Mouse (Mus musculus) embryonic facial prominence, embryonic 13.5 days (tissue): ENCODE measurements around the gene Aoc2. TPM values are rescaled to one million over a fixed set of nuclear protein-coding genes. Genes with fewer than 3 reads are reported as not detected.
A peak's percentile ranks its signal among the peaks of the same experiment; 100 is the strongest.

Source experiments
- ATAC-seq: fragments of 200-750 bp; cut with Nextera tagmentation; 2 replicates; pipeline ENCODE4 v1.8.0; 2017; ENCODE audit warnings: low read depth; ENCODE audit not compliant: insufficient number of reproducible peaks, insufficient read depth, low FRiP score, low TSS enrichment
- H3K27ac ChIP-seq: fragments of 300-500 bp; sonication (generic); 2 replicates; pipeline ENCODE4 v1.5.1; 2015; ENCODE audit warnings: moderate library complexity, mild to moderate bottlenecking, inconsistent platforms
- H3K27me3 ChIP-seq: fragments of 300-500 bp; sonication (generic); 2 replicates; pipeline ENCODE4 v1.6.1; 2015; ENCODE audit warnings: mild to moderate bottlenecking, inconsistent platforms
- H3K36me3 ChIP-seq: fragments of 300-500 bp; sonication (generic); 2 replicates; pipeline ENCODE4 v1.6.1; 2015; ENCODE audit warnings: mild to moderate bottlenecking, inconsistent platforms
- H3K4me1 ChIP-seq: fragments of 300-500 bp; sonication (generic); 2 replicates; pipeline ENCODE4 v1.6.1; 2015; ENCODE audit warnings: inconsistent platforms
- H3K4me2 ChIP-seq: fragments of 300-500 bp; sonication (generic); 2 replicates; pipeline ENCODE4 v1.6.1; 2015; ENCODE audit warnings: moderate library complexity, mild to moderate bottlenecking, inconsistent platforms
- H3K4me3 ChIP-seq: fragments of 300-500 bp; sonication (generic); 2 replicates; pipeline ENCODE4 v1.5.1; 2015; ENCODE audit warnings: mild to moderate bottlenecking, inconsistent platforms
- H3K9ac ChIP-seq: fragments of 300-500 bp; sonication (generic); 2 replicates; pipeline ENCODE4 v1.6.1; 2015; ENCODE audit warnings: mild to moderate bottlenecking, inconsistent platforms
- H3K9me3 ChIP-seq: fragments of 300-500 bp; sonication (generic); 2 replicates; pipeline ENCODE4 v1.6.1; 2016; ENCODE audit warnings: inconsistent platforms
- WGBS: fragments of 180-500 bp; shearing (Covaris S2); methylation state at CpG from one replicate; pipeline ENCODE4 v1.1.7; 2015; ENCODE audit warnings: mixed read lengths; 5-methylcytosine and 5-hydroxymethylcytosine counted together
- polyA plus RNA-seq: library from polyadenylated mRNA; unstranded; fragments of >200 nt; fragmentation: Nextera tagmentation; extraction: Ambion mirVana; gene quantifications from 2 replicates; pipeline ENCODE4 v1.2.1, GENCODE M21; 2015

Gene Aoc2
- polyA plus RNA-seq, 1 experiment from 2014 or later: 1.7 TPM

GRCm38 (mm10) chr11:101338123-101338760, 13.4 kb downstream of the Aoc2 start:
- Histone ChIP-seq H3K27me3 (no peaks in the 10 kb centered on the region), H3K4me2 (peak overlapping the region; percentile 59), H3K27ac (peak overlapping the region; percentile 71), H3K9ac (0 out of 2 replicates have a peak overlapping the region, but pooled peaks have one; percentile 40), H3K9me3 (no peaks in the 10 kb centered on the region), H3K36me3 (no peaks in the 10 kb centered on the region), H3K4me1 (peaks cover 29% of the 10 kb centered on the region), H3K4me3 (peak overlapping the region; percentile 30)
- peak; percentile 64; the same call in 1 of the 2 replicates for ATAC-seq
- under 1% methylated on average over 9 of the region's 9 CpGs for WGBS

GRCm38 (mm10) chr11:101347083-101347775, 22.4 kb downstream of the Aoc2 start:
- Histone ChIP-seq H3K36me3 (no peaks in the 10 kb centered on the region), H3K27me3 (no peaks in the 10 kb centered on the region), H3K4me1 (0 out of 2 replicates have a peak, but pooled peaks cover 4% of the 10 kb centered on the region), H3K9ac (no peak overlapping the region), H3K4me3 (no peak overlapping the region), H3K27ac (no peak overlapping the region), H3K4me2 (no peak overlapping the region), H3K9me3 (0 out of 2 replicates have a peak, but pooled peaks cover 2% of the 10 kb centered on the region)
- 69% methylated on average over 10 of the region's 10 CpGs for whole genome bisulfite sequencing
- ATAC-seq: no peak

GRCm38 (mm10) chr11:101348774-101349173, 23.9 kb downstream of the Aoc2 start:
- WGBS: 55% methylated on average over 7 of the region's 7 CpGs
- no peak overlapping the region for H3K4me2 ChIP-seq
- no peaks in the 10 kb centered on the region for H3K27me3 ChIP-seq
- 0 out of 2 replicates have a peak, but pooled peaks cover 4% of the 10 kb centered on the region for H3K4me1 ChIP-seq
- no peak for ATAC-seq
- H3K27ac ChIP-seq: no peak overlapping the region
- H3K9ac ChIP-seq: no peak overlapping the region
- 0 out of 2 replicates have a peak, but pooled peaks cover 2% of the 10 kb centered on the region for H3K9me3 ChIP-seq
- no peaks in the 10 kb centered on the region for H3K36me3 ChIP-seq
- no peak overlapping the region for H3K4me3 ChIP-seq

- 60% methylated on average over 3 of the region's 3 CpGs for WGBS
- 0 out of 2 replicates have a peak, but pooled peaks cover 4% of the 10 kb centered on the region for H3K4me1 ChIP-seq
- no peaks in the 10 kb centered on the region for H3K27me3 ChIP-seq
- H3K9ac ChIP-seq: no peak overlapping the region
- 0 out of 2 replicates have a peak, but pooled peaks cover 2% of the 10 kb centered on the region for H3K9me3 ChIP-seq
- no peak for ATAC-seq
- no peak overlapping the region for H3K27ac ChIP-seq
- no peaks in the 10 kb centered on the region for H3K36me3 ChIP-seq
- no peak overlapping the region for H3K4me3 ChIP-seq
- no peak overlapping the region for H3K4me2 ChIP-seq
Measured at GRCm38 (mm10) chr11:101349216-101349615, 24.4 kb downstream of the Aoc2 start.

- ATAC-seq: no peak
- H3K4me1 ChIP-seq: 0 out of 2 replicates have a peak, but pooled peaks cover 4% of the 10 kb centered on the region
- H3K4me2 ChIP-seq: no peak overlapping the region
- no peak overlapping the region for H3K9ac ChIP-seq
- no peak overlapping the region for H3K4me3 ChIP-seq
- H3K9me3 ChIP-seq: 0 out of 2 replicates have a peak, but pooled peaks cover 2% of the 10 kb centered on the region
- 49% methylated on average over 11 of the region's 11 CpGs for WGBS
- no peaks in the 10 kb centered on the region for H3K36me3 ChIP-seq
- no peaks in the 10 kb centered on the region for H3K27me3 ChIP-seq
- H3K27ac ChIP-seq: no peak overlapping the region
Measured at GRCm38 (mm10) chr11:101351100-101351720, 26.3 kb downstream of the Aoc2 start.

GRCm38 (mm10) chr11:101351721-101352111, 26.9 kb downstream of the Aoc2 start:
- no peaks in the 10 kb centered on the region for H3K36me3 ChIP-seq
- no peak overlapping the region for H3K4me2 ChIP-seq
- WGBS: 60% methylated on average over 3 of the region's 3 CpGs
- H3K27ac ChIP-seq: no peak overlapping the region
- H3K27me3 ChIP-seq: no peaks in the 10 kb centered on the region
- ATAC-seq: no peak
- no peak overlapping the region for H3K4me3 ChIP-seq
- no peak overlapping the region for H3K9ac ChIP-seq
- 0 out of 2 replicates have a peak, but pooled peaks cover 4% of the 10 kb centered on the region for H3K4me1 ChIP-seq
- 0 out of 2 replicates have a peak, but pooled peaks cover 2% of the 10 kb centered on the region for H3K9me3 ChIP-seq

- Histone ChIP-seq H3K4me3 (no peak overlapping the region), H3K36me3 (no peaks in the 10 kb centered on the region), H3K9me3 (0 out of 2 replicates have a peak, but pooled peaks cover 2% of the 10 kb centered on the region), H3K27me3 (no peaks in the 10 kb centered on the region), H3K4me2 (no peak overlapping the region), H3K27ac (no peak overlapping the region), H3K9ac (no peak overlapping the region), H3K4me1 (0 out of 2 replicates have a peak, but pooled peaks cover 4% of the 10 kb centered on the region)
- no peak for ATAC-seq
- WGBS: 88% methylated on average over 12 of the region's 12 CpGs
Measured at GRCm38 (mm10) chr11:101353436-101353835, 28.6 kb downstream of the Aoc2 start.

GRCm38 (mm10) chr11:101354438-101355010, 29.7 kb downstream of the Aoc2 start:
- Histone ChIP-seq H3K9me3 (0 out of 2 replicates have a peak, but pooled peaks cover 2% of the 10 kb centered on the region), H3K27me3 (no peaks in the 10 kb centered on the region), H3K27ac (no peak overlapping the region), H3K9ac (no peak overlapping the region), H3K4me3 (no peak overlapping the region), H3K36me3 (no peaks in the 10 kb centered on the region), H3K4me1 (no peaks in the 10 kb centered on the region), H3K4me2 (no peak overlapping the region)
- ATAC-seq: no peak
- 83% methylated on average over 5 of the region's 5 CpGs for WGBS

GRCm38 (mm10) chr11:101355916-101356315, 31.1 kb downstream of the Aoc2 start:
- WGBS: 95% methylated on average over 2 of the region's 2 CpGs
- Histone ChIP-seq H3K4me1 (no peaks in the 10 kb centered on the region), H3K27me3 (no peaks in the 10 kb centered on the region), H3K27ac (no peak overlapping the region), H3K4me2 (no peak overlapping the region), H3K9ac (no peak overlapping the region), H3K4me3 (no peak overlapping the region), H3K9me3 (no peaks in the 10 kb centered on the region), H3K36me3 (no peaks in the 10 kb centered on the region)
- ATAC-seq: no peak

- no peak overlapping the region for H3K4me2 ChIP-seq
- no peak overlapping the region for H3K4me3 ChIP-seq
- 77% methylated on average over 3 of the region's 3 CpGs for WGBS
- H3K27me3 ChIP-seq: no peaks in the 10 kb centered on the region
- H3K9me3 ChIP-seq: no peaks in the 10 kb centered on the region
- no peaks in the 10 kb centered on the region for H3K36me3 ChIP-seq
- H3K4me1 ChIP-seq: no peaks in the 10 kb centered on the region
- H3K9ac ChIP-seq: no peak overlapping the region
- ATAC-seq: no peak
- H3K27ac ChIP-seq: no peak overlapping the region
Measured at GRCm38 (mm10) chr11:101357505-101358182, 32.8 kb downstream of the Aoc2 start.

GRCm38 (mm10) chr11:101359776-101360175, 34.9 kb downstream of the Aoc2 start:
- Histone ChIP-seq H3K27ac (no peak overlapping the region), H3K36me3 (no peaks in the 10 kb centered on the region), H3K4me2 (no peak overlapping the region), H3K9me3 (no peaks in the 10 kb centered on the region), H3K4me3 (no peak overlapping the region), H3K4me1 (no peaks in the 10 kb centered on the region), H3K9ac (no peak overlapping the region), H3K27me3 (no peaks in the 10 kb centered on the region)
- ATAC-seq: no peak
- WGBS: 67% methylated on average over 9 of the region's 9 CpGs
